Mouse (Mus musculus) limb, embryonic 13.5 days (tissue): ENCODE data around the gene Gm20388. TPM values are rescaled to one million over a fixed set of nuclear protein-coding genes. Genes with fewer than 3 reads are reported as not detected.
A peak's percentile ranks its signal among the peaks of the same experiment; 100 is the strongest.

Source experiments
- ATAC-seq: fragments of 200-750 bp; cut with Nextera tagmentation; 2 replicates; pipeline ENCODE4 v1.8.0; 2017; ENCODE audit warnings: low read depth, moderate number of reproducible peaks, moderate TSS enrichment; ENCODE audit not compliant: low FRiP score
- H3K27ac ChIP-seq: fragments of 300-500 bp; sonication (generic); 2 replicates; pipeline ENCODE4 v1.5.1; 2015; ENCODE audit warnings: inconsistent platforms, mild to moderate bottlenecking, moderate library complexity
- H3K27me3 ChIP-seq: fragments of 300-500 bp; sonication (generic); 2 replicates; pipeline ENCODE4 v1.6.1; 2015; ENCODE audit warnings: mild to moderate bottlenecking, inconsistent platforms
- H3K36me3 ChIP-seq: fragments of 300-500 bp; sonication (generic); 2 replicates; pipeline ENCODE4 v1.6.1; 2015; ENCODE audit warnings: inconsistent platforms, mild to moderate bottlenecking, moderate library complexity
- H3K4me1 ChIP-seq: fragments of 300-500 bp; sonication (generic); 2 replicates; pipeline ENCODE4 v1.6.1; 2015; ENCODE audit warnings: inconsistent platforms
- H3K4me2 ChIP-seq: fragments of 300-500 bp; sonication (generic); replicated peaks from 2 replicates; pipeline ENCODE4 v1.6.1; 2015; ENCODE audit warnings: inconsistent platforms, mild to moderate bottlenecking, moderate library complexity
- H3K4me3 ChIP-seq: fragments of 300-500 bp; sonication (generic); 2 replicates; pipeline ENCODE4 v1.5.1; 2015; ENCODE audit warnings: moderate library complexity, mild to moderate bottlenecking, inconsistent platforms
- H3K9ac ChIP-seq: fragments of 300-500 bp; sonication (generic); 2 replicates; pipeline ENCODE4 v1.6.1; 2015; ENCODE audit warnings: mild to moderate bottlenecking, inconsistent platforms
- H3K9me3 ChIP-seq: fragments of 300-500 bp; sonication (generic); 2 replicates; pipeline ENCODE4 v1.6.1; 2016; ENCODE audit warnings: inconsistent platforms
- WGBS: fragments of 180-500 bp; shearing (Covaris S2); methylation state at CpG from one replicate; pipeline ENCODE4 v1.1.7; 2015; 5-methylcytosine and 5-hydroxymethylcytosine counted together
- polyA plus RNA-seq: library from polyadenylated mRNA; unstranded; fragments of >200 nt; fragmentation: Nextera tagmentation; extraction: Ambion mirVana; gene quantifications from 2 replicates; pipeline ENCODE4 v1.2.1, GENCODE M21; 2015

Gene Gm20388
- polyA plus RNA-seq, 1 experiment from 2014 or later = 7.1 TPM

DNA sequence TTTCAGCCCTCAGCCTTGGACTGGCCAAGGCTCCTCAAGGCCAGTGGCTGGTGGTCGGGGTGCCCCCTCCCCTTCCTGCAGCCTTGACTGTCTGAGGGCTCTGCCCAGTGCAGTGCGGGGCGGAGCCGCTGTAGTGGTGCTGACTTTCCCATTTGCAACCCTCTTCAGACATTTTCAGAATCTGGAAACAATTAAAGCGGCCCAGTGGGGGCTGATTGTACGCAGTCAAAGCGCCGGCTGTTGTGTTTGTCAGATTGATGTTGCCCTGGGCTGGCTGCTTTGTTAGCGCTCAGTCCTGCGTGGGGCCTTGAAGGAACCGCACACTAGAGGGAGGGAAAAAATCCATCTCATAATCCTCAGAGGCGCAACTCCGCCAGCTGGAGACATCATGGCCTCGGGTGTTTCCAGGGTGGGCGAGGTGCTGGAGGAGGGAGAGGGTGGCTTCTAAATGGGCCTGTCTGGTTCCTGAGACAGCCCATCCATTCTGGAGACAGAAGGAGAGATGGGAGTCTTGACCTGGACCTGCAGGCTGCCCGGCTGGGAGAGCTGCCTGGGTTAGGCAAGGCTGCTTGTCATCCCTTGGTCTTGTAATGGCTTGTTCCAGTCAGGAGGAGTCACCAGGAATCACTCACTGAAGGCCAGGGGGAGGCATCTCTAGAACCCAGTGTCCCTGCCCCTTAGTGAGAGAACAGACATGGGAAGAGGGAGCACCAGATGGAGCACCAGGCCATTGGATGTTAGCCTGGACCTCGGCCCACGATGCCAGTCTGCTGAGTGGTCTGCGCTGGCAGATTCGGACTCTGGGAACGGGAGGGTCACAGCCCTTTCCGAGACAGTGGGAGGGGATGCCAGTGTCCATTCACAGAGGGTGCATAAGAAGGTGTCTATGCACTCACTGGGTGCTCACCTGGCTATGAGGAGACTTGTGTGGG is 388.2 kb downstream of the Gm20388 start:
- ATAC-seq = peak; percentile 68
- Histone ChIP-seq H3K9me3 (no peaks in the 10 kb centered on the region), H3K9ac (peak overlapping the region; percentile 45; the same call in 1 of the 2 replicates), H3K4me2 (peak overlapping the region; percentile 35), H3K27me3 (no peaks in the 10 kb centered on the region), H3K27ac (peak overlapping the region; percentile 89), H3K4me3 (0 out of 2 replicates have a peak overlapping the region, but pooled peaks have one; percentile 7), H3K36me3 (no peaks in the 10 kb centered on the region), H3K4me1 (peaks cover 84% of the 10 kb centered on the region)
- 25% methylated on average over 22 of the region's 22 CpGs for WGBS

GRCm38 (mm10) chr8:120300601-120301141 is 390.0 kb downstream of the Gm20388 start:
- H3K9ac ChIP-seq = no peak overlapping the region
- H3K4me1 ChIP-seq = peaks cover 76% of the 10 kb centered on the region
- no peaks in the 10 kb centered on the region for H3K27me3 ChIP-seq
- H3K27ac ChIP-seq = peak overlapping the region; percentile 39; the same call in 1 of the 2 replicates
- 10% methylated on average over 13 of the region's 13 CpGs for WGBS
- no peaks in the 10 kb centered on the region for H3K9me3 ChIP-seq
- H3K4me2 ChIP-seq = peak overlapping the region; percentile 37
- no peak for ATAC-seq
- H3K36me3 ChIP-seq = no peaks in the 10 kb centered on the region
- no peak overlapping the region for H3K4me3 ChIP-seq

DNA sequence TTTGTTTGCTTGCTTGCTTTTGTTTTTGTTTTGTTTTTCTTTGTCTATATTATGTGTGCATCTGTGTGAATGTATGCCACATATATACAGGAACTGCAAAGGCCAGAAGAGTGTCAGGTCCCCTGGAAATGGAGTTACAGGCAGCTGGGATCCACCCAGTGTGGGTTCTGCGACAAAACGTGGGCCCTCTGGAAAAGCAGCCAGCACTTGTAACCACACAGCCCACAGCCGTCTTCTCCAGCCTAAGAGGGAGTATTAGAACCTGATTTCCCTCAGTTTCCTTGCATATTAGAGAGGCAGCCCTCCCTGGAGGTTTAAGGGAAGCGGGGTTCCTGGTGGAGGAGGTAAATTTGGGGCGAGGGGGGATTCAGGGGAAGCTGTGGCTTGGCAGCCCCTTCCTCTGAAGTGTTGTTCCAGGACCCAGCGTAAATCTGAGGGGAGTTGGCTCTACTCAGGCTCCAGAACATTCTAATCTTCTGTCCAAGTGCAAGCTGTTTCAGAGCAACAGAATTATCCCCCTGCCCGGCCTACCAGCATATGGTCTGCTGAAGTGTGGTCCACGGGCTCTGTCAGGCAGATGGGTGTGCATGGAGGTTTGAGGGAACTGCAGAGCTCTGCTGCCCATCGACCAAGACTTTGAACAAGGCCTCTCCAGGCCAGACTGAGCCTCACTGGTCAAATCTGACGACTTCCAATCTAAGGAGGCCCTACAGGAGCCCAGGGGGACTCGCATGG is 392.5 kb downstream of the Gm20388 start:
- H3K4me2 ChIP-seq = no peak overlapping the region
- H3K27me3 ChIP-seq = no peaks in the 10 kb centered on the region
- no peaks in the 10 kb centered on the region for H3K36me3 ChIP-seq
- peak overlapping the region; percentile 69; the same call in 1 of the 2 replicates for H3K27ac ChIP-seq
- no peak for ATAC-seq
- no peak overlapping the region for H3K4me3 ChIP-seq
- H3K9me3 ChIP-seq = no peaks in the 10 kb centered on the region
- 51% methylated on average over 11 of the region's 11 CpGs for WGBS
- H3K9ac ChIP-seq = 0 out of 2 replicates have a peak overlapping the region, but pooled peaks have one; percentile 19
- peaks cover 70% of the 10 kb centered on the region for H3K4me1 ChIP-seq

- H3K4me1 ChIP-seq = peaks cover 70% of the 10 kb centered on the region
- H3K4me2 ChIP-seq = peak overlapping the region; percentile 12
- peak overlapping the region; percentile 69; the same call in 1 of the 2 replicates for H3K27ac ChIP-seq
- WGBS = 25% methylated on average over 9 of the region's 9 CpGs
- H3K4me3 ChIP-seq = no peak overlapping the region
- H3K9me3 ChIP-seq = no peaks in the 10 kb centered on the region
- no peaks in the 10 kb centered on the region for H3K27me3 ChIP-seq
- H3K36me3 ChIP-seq = no peaks in the 10 kb centered on the region
- no peak for ATAC-seq
- H3K9ac ChIP-seq = peak overlapping the region; percentile 40; the same call in 1 of the 2 replicates
These were observed 393.5 kb downstream of the Gm20388 start for GRCm38 (mm10) chr8:120304097-120304496.

DNA sequence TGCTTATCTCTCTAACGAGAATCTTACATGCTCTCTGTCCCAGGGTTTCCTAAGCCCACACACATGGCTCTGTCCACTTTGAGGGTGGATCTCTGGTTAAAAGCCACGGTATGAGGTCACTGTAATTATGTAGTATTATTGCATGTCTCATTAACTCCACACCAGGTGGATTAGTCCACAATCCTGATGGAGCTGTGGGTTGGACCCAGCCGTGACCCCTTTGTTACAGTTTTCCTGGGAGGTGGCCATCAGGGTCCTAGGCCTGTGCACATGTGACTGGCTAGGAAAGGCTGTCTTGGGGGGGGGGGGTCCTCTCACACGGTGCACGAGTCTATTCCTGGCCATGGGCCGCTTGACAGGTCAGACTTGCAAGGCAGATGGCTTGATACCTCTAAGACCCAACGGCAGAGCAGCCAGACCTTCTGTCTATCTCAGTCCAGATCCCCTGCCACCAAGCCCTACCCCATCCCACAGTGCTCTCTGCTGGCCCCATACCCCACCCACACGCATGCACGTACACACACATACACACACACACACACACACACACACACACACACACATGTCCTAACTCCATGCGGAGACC is 395.3 kb downstream of the Gm20388 start:
- Histone ChIP-seq H3K36me3 (no peaks in the 10 kb centered on the region), H3K4me3 (no peak overlapping the region), H3K9ac (no peak overlapping the region), H3K27me3 (no peaks in the 10 kb centered on the region), H3K4me1 (peaks cover 65% of the 10 kb centered on the region), H3K27ac (no peak overlapping the region), H3K4me2 (no peak overlapping the region), H3K9me3 (no peaks in the 10 kb centered on the region)
- WGBS = 74% methylated on average over 10 of the region's 10 CpGs
- no peak for ATAC-seq

DNA sequence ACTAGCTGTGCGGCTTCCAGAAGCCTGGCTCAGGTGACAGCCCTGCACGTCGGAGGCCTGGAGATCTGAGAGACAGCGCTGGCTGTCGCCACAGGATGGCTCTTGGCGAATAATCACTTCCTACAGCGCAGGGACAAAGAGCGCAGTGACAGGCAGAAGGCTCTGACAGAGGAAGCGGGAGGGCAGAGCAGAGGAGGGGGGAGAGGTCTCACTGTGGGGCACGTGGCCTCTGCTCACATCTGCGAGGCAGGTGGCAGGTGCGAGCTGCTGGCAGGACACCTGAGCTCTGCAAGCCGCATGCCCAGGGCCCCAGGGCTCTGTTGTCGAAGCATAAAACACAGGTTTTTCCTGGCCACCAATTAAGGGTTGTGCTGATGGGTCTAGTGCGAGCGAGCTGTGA is 396.5 kb downstream of the Gm20388 start:
- WGBS = 9% methylated on average over 16 of the region's 16 CpGs
- H3K9ac ChIP-seq = 0 out of 2 replicates have a peak overlapping the region, but pooled peaks have one; percentile 39
- H3K4me2 ChIP-seq = no peak overlapping the region; the same call in 1 of the 2 replicates
- no peaks in the 10 kb centered on the region for H3K9me3 ChIP-seq
- H3K36me3 ChIP-seq = no peaks in the 10 kb centered on the region
- H3K4me1 ChIP-seq = peaks cover 60% of the 10 kb centered on the region
- H3K4me3 ChIP-seq = no peak overlapping the region
- no peaks in the 10 kb centered on the region for H3K27me3 ChIP-seq
- ATAC-seq = no peak
- H3K27ac ChIP-seq = no peak overlapping the region

DNA sequence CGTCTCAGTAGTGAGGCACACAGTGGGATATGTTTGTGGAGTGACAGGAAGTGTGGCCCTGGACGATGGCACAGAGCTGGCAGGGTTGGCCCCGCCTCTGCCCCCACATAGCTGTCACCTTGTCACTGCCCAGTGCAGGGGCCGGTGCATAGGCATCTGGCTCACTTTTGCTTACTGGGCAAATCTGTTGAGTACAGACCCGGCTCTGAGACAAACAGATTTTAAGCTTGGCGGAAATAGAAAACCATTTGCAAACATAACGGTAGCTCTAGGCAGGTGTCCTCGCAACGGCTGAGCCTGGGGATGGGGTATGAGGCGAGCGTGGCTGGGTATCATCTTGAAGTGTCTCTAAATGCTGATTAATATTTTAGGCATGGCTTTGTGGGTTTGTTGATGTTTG is 396.9 kb downstream of the Gm20388 start:
- WGBS = 53% methylated on average over 11 of the region's 11 CpGs
- Histone ChIP-seq H3K36me3 (no peaks in the 10 kb centered on the region), H3K27me3 (no peaks in the 10 kb centered on the region), H3K4me2 (no peak overlapping the region), H3K9ac (no peak overlapping the region), H3K27ac (no peak overlapping the region), H3K4me1 (peaks cover 58% of the 10 kb centered on the region), H3K4me3 (no peak overlapping the region), H3K9me3 (no peaks in the 10 kb centered on the region)
- ATAC-seq = no peak

DNA sequence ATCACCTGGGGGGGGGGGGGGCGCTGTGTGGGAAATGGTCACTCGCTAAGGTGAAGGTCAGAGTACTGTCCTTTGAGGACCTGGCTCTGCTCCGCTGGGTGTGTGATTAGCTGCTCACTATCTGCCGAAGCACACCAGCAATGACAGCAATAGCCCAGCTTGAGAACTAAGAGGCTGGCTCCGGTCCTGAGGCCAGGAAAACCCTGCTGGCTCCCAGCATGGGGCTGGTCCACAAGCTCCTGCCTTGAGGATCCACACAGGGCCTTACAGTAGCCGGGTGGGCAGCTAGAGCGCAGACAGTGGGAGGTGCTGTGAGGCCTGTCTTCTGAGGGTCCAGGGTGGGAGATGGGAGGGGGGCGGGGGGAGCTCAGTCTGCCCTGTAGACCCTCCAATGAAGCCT is 397.5 kb downstream of the Gm20388 start:
- Histone ChIP-seq H3K27me3 (no peaks in the 10 kb centered on the region), H3K9ac (no peak overlapping the region), H3K9me3 (no peaks in the 10 kb centered on the region), H3K4me3 (no peak overlapping the region), H3K4me1 (peaks cover 52% of the 10 kb centered on the region), H3K27ac (peak overlapping the region; percentile 11; the same call in 1 of the 2 replicates), H3K4me2 (no peak overlapping the region), H3K36me3 (no peaks in the 10 kb centered on the region)
- ATAC-seq = no peak
- WGBS = 44% methylated on average over 8 of the region's 8 CpGs

- no peaks in the 10 kb centered on the region for H3K9me3 ChIP-seq
- no peaks in the 10 kb centered on the region for H3K27me3 ChIP-seq
- ATAC-seq = no peak
- peak overlapping the region; percentile 11; the same call in 1 of the 2 replicates for H3K27ac ChIP-seq
- H3K9ac ChIP-seq = no peak overlapping the region
- peaks cover 48% of the 10 kb centered on the region for H3K4me1 ChIP-seq
- 53% methylated on average over 9 of the region's 9 CpGs for WGBS
- H3K36me3 ChIP-seq = no peaks in the 10 kb centered on the region
- no peak overlapping the region for H3K4me3 ChIP-seq
- no peak overlapping the region for H3K4me2 ChIP-seq
These were observed 397.9 kb downstream of the Gm20388 start for GRCm38 (mm10) chr8:120308553-120308952.

DNA sequence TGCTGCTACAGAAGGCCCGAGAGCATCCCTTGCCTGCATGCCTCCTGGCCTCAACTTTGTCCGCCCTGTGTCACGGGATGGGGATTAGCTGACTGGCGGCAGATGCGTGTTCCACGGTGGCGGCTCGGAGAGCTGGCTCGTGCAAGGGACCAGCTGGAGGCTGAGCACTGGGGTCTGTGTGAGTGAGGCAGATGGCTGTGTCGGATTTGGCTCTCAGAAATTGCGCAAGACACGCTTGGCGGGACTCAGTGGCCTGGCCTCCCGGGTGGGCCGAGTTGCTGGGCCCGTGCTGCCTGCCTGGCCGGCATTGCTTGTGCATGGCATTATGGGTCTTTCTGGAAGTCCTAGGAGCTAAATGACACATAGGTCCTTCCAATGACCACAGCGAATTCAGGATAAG is 398.7 kb downstream of the Gm20388 start:
- 57% methylated on average over 18 of the region's 18 CpGs for WGBS
- no peak overlapping the region for H3K4me2 ChIP-seq
- no peaks in the 10 kb centered on the region for H3K9me3 ChIP-seq
- no peak overlapping the region for H3K4me3 ChIP-seq
- ATAC-seq = no peak
- H3K4me1 ChIP-seq = peaks cover 40% of the 10 kb centered on the region
- H3K27me3 ChIP-seq = no peaks in the 10 kb centered on the region
- no peak overlapping the region for H3K9ac ChIP-seq
- H3K27ac ChIP-seq = no peak overlapping the region
- H3K36me3 ChIP-seq = no peaks in the 10 kb centered on the region

GRCm38 (mm10) chr8:120310063-120310462 is 399.4 kb downstream of the Gm20388 start:
- no peak overlapping the region for H3K27ac ChIP-seq

More at GRCm38 (mm10) chr8:120310063-120310462, 399.4 kb downstream of the Gm20388 start:
- Histone ChIP-seq H3K9me3 (no peaks in the 10 kb centered on the region), H3K4me3 (no peak overlapping the region), H3K4me2 (no peak overlapping the region), H3K36me3 (no peaks in the 10 kb centered on the region), H3K9ac (no peak overlapping the region), H3K27me3 (no peaks in the 10 kb centered on the region), H3K4me1 (peaks cover 35% of the 10 kb centered on the region)
- WGBS = 77% methylated on average over 5 of the region's 5 CpGs
- no peak for ATAC-seq
